ENCODE assay signal across 21 mouse cellular contexts in the genomic region with DNA sequence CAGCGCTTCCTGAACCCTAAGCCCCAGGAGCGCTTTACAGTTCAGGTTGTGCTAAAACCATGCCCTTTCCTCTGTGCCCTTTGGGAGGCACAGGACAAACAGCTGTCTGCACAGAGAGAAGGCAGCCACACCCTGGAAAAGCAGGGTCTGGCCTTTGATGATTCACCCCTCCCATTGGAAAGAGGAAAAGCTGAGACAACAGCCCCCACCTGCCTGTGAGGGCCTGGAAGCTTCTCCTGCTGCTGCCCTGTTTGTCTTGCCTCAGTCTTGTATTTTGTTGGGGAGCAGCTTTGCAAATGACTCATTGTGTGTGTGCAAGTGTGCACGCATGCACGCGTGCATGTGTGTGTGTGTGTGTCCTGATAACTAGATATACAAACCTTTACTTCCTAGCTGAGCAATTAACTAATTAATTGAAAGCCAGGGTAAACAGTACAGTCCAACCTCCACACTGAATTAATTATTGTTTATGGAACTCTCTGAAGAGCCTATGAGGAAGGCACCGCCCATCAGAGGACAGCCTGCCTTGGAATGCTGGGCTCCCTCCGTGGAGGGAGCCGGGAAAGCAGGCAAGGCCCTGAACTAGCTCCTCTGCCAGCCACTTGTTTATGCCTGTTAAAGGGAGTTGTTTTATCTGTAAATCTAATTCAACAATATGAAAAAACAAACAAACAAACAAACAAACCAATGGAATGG. TPM values are rescaled to one million over a fixed set of nuclear protein-coding genes. Genes with fewer than 3 reads are reported as not detected.
DNase-seq lines count a peak whose midpoint lies in the region; ATAC-seq lines count a peak whose summit lies in the region.
"Had no signal": no experiment of that assay in that cellular context is flagged by ENCODE, and none has a peak within 500 bp of the region (broad histone marks: within the 10 kb centered on the region; RNA-seq: fewer than 3 reads in every experiment).

No protein-coding gene starts in this region.

- H3K4me1 ChIP-seq in heart, embryonic 12.5 days (replicated peaks): peaks cover 24% of the 10 kb centered on the region
- peaks cover 10% of the 10 kb centered on the region for H3K4me1 ChIP-seq in neural tube, embryonic 13.5 days (replicated peaks)
- H3K4me1 ChIP-seq in neural tube, embryonic 15.5 days: no peaks in the 10 kb centered on the region
- peaks cover 13% of the 10 kb centered on the region for H3K4me1 ChIP-seq in intestine, embryonic 14.5 days (replicated peaks; ENCODE audit: control insufficient read depth, insufficient read depth, low read length)
- H3K4me1 ChIP-seq: neural tube, embryonic 12.5 days had no signal

- no peak overlapping the region for H3K27ac ChIP-seq in heart, embryonic 12.5 days (ENCODE audit: poor library complexity, severe bottlenecking)
- 0 out of 2 replicates have a peak overlapping the region, but pooled peaks have one; percentile 13 for H3K27ac ChIP-seq in neural tube, embryonic 13.5 days (replicated peaks)
- H3K27ac ChIP-seq in neural tube, embryonic 15.5 days (replicated peaks): no peak overlapping the region
- H3K27ac ChIP-seq in intestine, embryonic 14.5 days (ENCODE audit: low read depth): no peak overlapping the region
- H3K27ac ChIP-seq: heart, adult 2 months; left cerebral cortex, adult 2 months; limb, embryonic 12.5 days; liver, embryonic 14.5 days; neural tube, embryonic 12.5 days had no signal

- peak; percentile 29; the same call in 1 of the 2 replicates for ATAC-seq in heart, embryonic 12.5 days (ENCODE audit: insufficient number of reproducible peaks, low FRiP score)
- ATAC-seq in neural tube, embryonic 13.5 days (ENCODE audit: low read depth): no peak
- no peak for ATAC-seq in neural tube, embryonic 15.5 days (ENCODE audit: low FRiP score)
- ATAC-seq in intestine, embryonic 14.5 days (replicated peaks; ENCODE audit: low FRiP score, low TSS enrichment, low read depth): 0 out of 2 replicates have a peak, but pooled peaks have one; percentile 43

- H3K27me3 ChIP-seq in heart, embryonic 12.5 days (replicated peaks): no peaks in the 10 kb centered on the region
- H3K27me3 ChIP-seq in neural tube, embryonic 13.5 days: no peaks in the 10 kb centered on the region
- no peaks in the 10 kb centered on the region for H3K27me3 ChIP-seq in neural tube, embryonic 15.5 days (replicated peaks)
- no peaks in the 10 kb centered on the region for H3K27me3 ChIP-seq in intestine, embryonic 14.5 days (replicated peaks; ENCODE audit: control insufficient read depth, insufficient read depth, low read length)
- H3K27me3 ChIP-seq: neural tube, embryonic 12.5 days had no signal

- H3K9ac ChIP-seq in heart, embryonic 12.5 days: 0 out of 2 replicates have a peak overlapping the region, but pooled peaks have one; percentile 28
- H3K9ac ChIP-seq in neural tube, embryonic 13.5 days: no peak overlapping the region
- no peak overlapping the region for H3K9ac ChIP-seq in neural tube, embryonic 15.5 days (replicated peaks)
- no peak overlapping the region for H3K9ac ChIP-seq in intestine, embryonic 14.5 days (ENCODE audit: low read length)
- H3K9ac ChIP-seq: limb, embryonic 12.5 days; liver, embryonic 14.5 days; neural tube, embryonic 12.5 days had no signal

- no peak overlapping the region for H3K4me2 ChIP-seq in heart, embryonic 12.5 days
- no peak overlapping the region for H3K4me2 ChIP-seq in neural tube, embryonic 13.5 days
- H3K4me2 ChIP-seq in neural tube, embryonic 15.5 days: no peak overlapping the region
- no peak overlapping the region for H3K4me2 ChIP-seq in intestine, embryonic 14.5 days (ENCODE audit: low read length)
- H3K4me2 ChIP-seq: limb, embryonic 12.5 days; neural tube, embryonic 12.5 days had no signal

- H3K4me3 ChIP-seq in heart, embryonic 12.5 days: no peak overlapping the region
- H3K4me3 ChIP-seq in neural tube, embryonic 13.5 days: no peak overlapping the region
- no peak overlapping the region for H3K4me3 ChIP-seq in neural tube, embryonic 15.5 days (replicated peaks)
- no peak overlapping the region for H3K4me3 ChIP-seq in intestine, embryonic 14.5 days (ENCODE audit: low read depth, low read length)
- H3K4me3 ChIP-seq: heart, adult 2 months; left cerebral cortex, adult 2 months; limb, embryonic 12.5 days; neural tube, embryonic 12.5 days had no signal

- WGBS in heart, embryonic 12.5 days: 68% methylated on average over 8 of the region's 8 CpGs
- WGBS in neural tube, embryonic 13.5 days: 78% methylated on average over 8 of the region's 8 CpGs
- 75% methylated on average over 8 of the region's 8 CpGs for WGBS in neural tube, embryonic 15.5 days
- WGBS in intestine, embryonic 14.5 days: 56% methylated on average over 8 of the region's 8 CpGs

- no peaks in the 10 kb centered on the region for H3K36me3 ChIP-seq in heart, embryonic 12.5 days
- no peaks in the 10 kb centered on the region for H3K36me3 ChIP-seq in neural tube, embryonic 13.5 days
- no peaks in the 10 kb centered on the region for H3K36me3 ChIP-seq in neural tube, embryonic 15.5 days
- H3K36me3 ChIP-seq in intestine, embryonic 14.5 days (ENCODE audit: control insufficient read depth, insufficient read depth, low read length): no peaks in the 10 kb centered on the region
- H3K36me3 ChIP-seq: G1E; limb, embryonic 12.5 days; neural tube, embryonic 12.5 days had no signal

- H3K9me3 ChIP-seq in heart, embryonic 12.5 days (replicated peaks): no peaks in the 10 kb centered on the region
- H3K9me3 ChIP-seq in neural tube, embryonic 13.5 days: no peaks in the 10 kb centered on the region
- no peaks in the 10 kb centered on the region for H3K9me3 ChIP-seq in neural tube, embryonic 15.5 days (replicated peaks)
- H3K9me3 ChIP-seq in intestine, embryonic 14.5 days (ENCODE audit: control insufficient read depth, low read length): no peaks in the 10 kb centered on the region
- H3K9me3 ChIP-seq: limb, embryonic 12.5 days; neural tube, embryonic 12.5 days had no signal

- DNase-seq in heart, adult 9 months (ENCODE audit: low spot score in 2 of 2): no peak
- no peak for DNase-seq in intestine, embryonic 14.5 days (ENCODE audit: low spot score)
- no peak for DNase-seq in cerebellum, adult 18-20 months
- no peak for DNase-seq in gastrocnemius, adult 18-20 months (ENCODE audit: low spot score)
- no peak for DNase-seq in cerebellum, postnatal 4 days (ENCODE audit: low spot score in 2 of 2)
- DNase-seq: adrenal gland, postnatal 14 days; B cell, adult 2 months; cerebellum, adult 11-12 months; gastrocnemius, postnatal 10 days; heart, adult 2 months; heart, postnatal 36 days; lung, postnatal 14 days; thymus, postnatal 4 days had no signal

RNA-seq across cellular contexts. Expression of gene Sipa1l2, which starts 35.4 kb away (rescaled TPM):
- polyA plus RNA-seq in heart, embryonic 12.5 days (2016; fragmentation: Nextera tagmentation; extraction: Ambion mirVana): 32.8 and 36.0 TPM in 2 replicates
- polyA plus RNA-seq in neural tube, embryonic 13.5 days (2015; fragmentation: Nextera tagmentation; extraction: Ambion mirVana): 19.7 and 22.9 TPM in 2 replicates
- 16.3 and 16.8 TPM in 2 replicates for polyA plus RNA-seq in neural tube, embryonic 15.5 days (2015; fragmentation: Nextera tagmentation; extraction: Ambion mirVana)
- 6.9 and 7.2 TPM in 2 replicates for polyA plus RNA-seq in intestine, embryonic 14.5 days (2014; fragmentation: Nextera tagmentation; extraction: Ambion mirVana)
- total RNA-seq in gastrocnemius, adult 18-20 months (2021): 1 to 10 TPM; 5.1 to 7.5 TPM
- polyA plus RNA-seq: G1E had no signal

Comparison
In these comparisons a context has a peak if more than half of its experiments do, and no peak if none do; other contexts are left out.
1. ATAC-seq: peak in heart, embryonic 12.5 days (single experiment) and intestine, embryonic 14.5 days (single experiment); none in neural tube, embryonic 13.5 days (single experiment) and neural tube, embryonic 15.5 days (single experiment).